Mouse (Mus musculus) limb, embryonic 15.5 days (tissue): ENCODE measurements around the gene Hesx1. TPM values are rescaled to one million over a fixed set of nuclear protein-coding genes. Genes with fewer than 3 reads are reported as not detected.

Experiments
- ATAC-seq: fragments of 200-750 bp; cut with Nextera tagmentation; 2 replicates; pipeline ENCODE4 v1.8.0; 2017; ENCODE audit warnings: low read depth, moderate TSS enrichment; ENCODE audit not compliant: insufficient number of reproducible peaks, low FRiP score, low TSS enrichment
- H3K27ac ChIP-seq: fragments of 300-500 bp; sonication (generic); 2 replicates; pipeline ENCODE4 v1.5.1; 2015; ENCODE audit warnings: moderate library complexity, mild to moderate bottlenecking, inconsistent platforms
- H3K27me3 ChIP-seq: fragments of 300-500 bp; sonication (generic); 2 replicates; pipeline ENCODE4 v1.6.1; 2015; ENCODE audit warnings: inconsistent platforms
- H3K36me3 ChIP-seq: fragments of 300-500 bp; sonication (generic); 2 replicates; pipeline ENCODE4 v1.6.1; 2015; ENCODE audit warnings: inconsistent platforms
- H3K4me1 ChIP-seq: fragments of 300-500 bp; sonication (generic); 2 replicates; pipeline ENCODE4 v1.6.1; 2015; ENCODE audit warnings: inconsistent platforms
- H3K4me2 ChIP-seq: fragments of 300-500 bp; sonication (generic); 2 replicates; pipeline ENCODE4 v1.6.1; 2015; ENCODE audit warnings: mild to moderate bottlenecking, inconsistent platforms
- H3K4me3 ChIP-seq: fragments of 300-500 bp; sonication (generic); 2 replicates; pipeline ENCODE4 v1.5.1; 2015; ENCODE audit warnings: mild to moderate bottlenecking, inconsistent platforms
- H3K9ac ChIP-seq: fragments of 300-500 bp; sonication (generic); 2 replicates; pipeline ENCODE4 v1.6.1; 2015; ENCODE audit warnings: inconsistent platforms
- H3K9me3 ChIP-seq: fragments of 300-500 bp; sonication (generic); 2 replicates; pipeline ENCODE4 v1.6.1; 2016; ENCODE audit warnings: inconsistent platforms
- WGBS: fragments of 180-500 bp; shearing (Covaris S2); methylation state at CpG from one replicate; pipeline ENCODE4 v1.1.7; 2015; 5-methylcytosine and 5-hydroxymethylcytosine counted together
- polyA plus RNA-seq: library from polyadenylated mRNA; unstranded; fragments of >200 nt; fragmentation: Nextera tagmentation; extraction: Ambion mirVana; gene quantifications from 2 replicates; pipeline ENCODE4 v1.2.1, GENCODE M21; 2015

Gene Hesx1
- polyA plus RNA-seq, 1 experiment from 2014 or later, result not detected

- peak; percentile 35 for ATAC-seq
Measured at GRCm38 (mm10) chr14:27044221-27044966, 50.2 kb downstream of the Hesx1 start.

GRCm38 (mm10) chr14:27044967-27045361 lies 50.7 kb downstream of the Hesx1 start:
- no peak overlapping the region for H3K4me3 ChIP-seq
- WGBS, result 24% methylated on average over 2 of the region's 2 CpGs
- H3K36me3 ChIP-seq, result no peaks in the 10 kb centered on the region
- no peak for ATAC-seq
- H3K9me3 ChIP-seq, result no peaks in the 10 kb centered on the region
- H3K4me1 ChIP-seq, result peaks cover 87% of the 10 kb centered on the region
- peak overlapping the region; percentile 22; the same call in 1 of the 2 replicates for H3K4me2 ChIP-seq
- no peak overlapping the region for H3K9ac ChIP-seq
- H3K27ac ChIP-seq, result peak overlapping the region; percentile 77
- no peaks in the 10 kb centered on the region for H3K27me3 ChIP-seq

More at GRCm38 (mm10) chr14:27044221-27044966, 50.2 kb downstream of the Hesx1 start:
- no peak overlapping the region for H3K9ac ChIP-seq
- H3K4me2 ChIP-seq, result peak overlapping the region; percentile 22; the same call in 1 of the 2 replicates
- peaks cover 88% of the 10 kb centered on the region for H3K4me1 ChIP-seq
- H3K4me3 ChIP-seq, result no peak overlapping the region
- WGBS, result 5% methylated on average over 11 of the region's 11 CpGs
- peak overlapping the region; percentile 77 for H3K27ac ChIP-seq
- H3K36me3 ChIP-seq, result no peaks in the 10 kb centered on the region
- no peaks in the 10 kb centered on the region for H3K9me3 ChIP-seq
- no peaks in the 10 kb centered on the region for H3K27me3 ChIP-seq

- no peak overlapping the region for H3K9ac ChIP-seq
Measured at GRCm38 (mm10) chr14:27048231-27048956, 54.2 kb downstream of the Hesx1 start.

GRCm38 (mm10) chr14:27050043-27050442 lies 55.8 kb downstream of the Hesx1 start:
- no peaks in the 10 kb centered on the region for H3K9me3 ChIP-seq
- H3K27ac ChIP-seq, result 0 out of 2 replicates have a peak overlapping the region, but pooled peaks have one; percentile 3
- H3K4me3 ChIP-seq, result no peak overlapping the region
- no peak overlapping the region for H3K9ac ChIP-seq
- no peak overlapping the region for H3K4me2 ChIP-seq
- 28% methylated on average over 9 of the region's 9 CpGs for WGBS
- peaks cover 69% of the 10 kb centered on the region for H3K4me1 ChIP-seq
- no peak for ATAC-seq
- H3K36me3 ChIP-seq, result no peaks in the 10 kb centered on the region
- no peaks in the 10 kb centered on the region for H3K27me3 ChIP-seq

More at GRCm38 (mm10) chr14:27048231-27048956, 54.2 kb downstream of the Hesx1 start:
- no peak overlapping the region for H3K4me2 ChIP-seq
- H3K27ac ChIP-seq, result peak overlapping the region; percentile 54
- 36% methylated on average over 8 of the region's 8 CpGs for WGBS
- H3K27me3 ChIP-seq, result no peaks in the 10 kb centered on the region
- peaks cover 83% of the 10 kb centered on the region for H3K4me1 ChIP-seq
- ATAC-seq, result no peak
- no peaks in the 10 kb centered on the region for H3K36me3 ChIP-seq
- no peak overlapping the region for H3K4me3 ChIP-seq
- H3K9me3 ChIP-seq, result no peaks in the 10 kb centered on the region

- peaks cover 62% of the 10 kb centered on the region for H3K4me1 ChIP-seq
- 0 out of 2 replicates have a peak overlapping the region, but pooled peaks have one; percentile 6 for H3K4me2 ChIP-seq
- H3K9me3 ChIP-seq, result no peaks in the 10 kb centered on the region
- no peaks in the 10 kb centered on the region for H3K36me3 ChIP-seq
- no peak for ATAC-seq
- H3K27ac ChIP-seq, result peak overlapping the region; percentile 84
- H3K4me3 ChIP-seq, result no peak overlapping the region
- no peaks in the 10 kb centered on the region for H3K27me3 ChIP-seq
- 32% methylated on average over 18 of the region's 18 CpGs for WGBS
- no peak overlapping the region for H3K9ac ChIP-seq
Measured at GRCm38 (mm10) chr14:27050560-27051510, 56.6 kb downstream of the Hesx1 start.

- peak; percentile 50; the same call in 1 of the 2 replicates for ATAC-seq
- Histone ChIP-seq H3K4me2 (no peak overlapping the region), H3K9ac (no peak overlapping the region)
Measured at GRCm38 (mm10) chr14:27051511-27051895, 57.3 kb downstream of the Hesx1 start.

More at GRCm38 (mm10) chr14:27051511-27051895, 57.3 kb downstream of the Hesx1 start:
- Histone ChIP-seq H3K9me3 (no peaks in the 10 kb centered on the region), H3K27ac (peak overlapping the region; percentile 84), H3K27me3 (no peaks in the 10 kb centered on the region), H3K4me1 (peaks cover 57% of the 10 kb centered on the region), H3K4me3 (no peak overlapping the region), H3K36me3 (no peaks in the 10 kb centered on the region)
- 17% methylated on average over 5 of the region's 5 CpGs for WGBS

Other genes with a start within 250 kb of the Hesx1 start
- 0.19 and 0.43 TPM in 2 replicates for gene Asb14, start 99.9 kb upstream of the Hesx1 start, polyA plus RNA-seq
- gene Appl1, start 23.2 kb upstream of the Hesx1 start, polyA plus RNA-seq, result 44.1 and 58.6 TPM in 2 replicates
- gene Il17rd, start 44.5 kb downstream of the Hesx1 start, polyA plus RNA-seq, result 4.7 and 5.7 TPM in 2 replicates
- 19.7 and 19.9 TPM in 2 replicates for gene Arhgef3, start 120.5 kb downstream of the Hesx1 start, polyA plus RNA-seq